8 mouse cellular contexts compared by ENCODE assay signal in the genomic region with DNA sequence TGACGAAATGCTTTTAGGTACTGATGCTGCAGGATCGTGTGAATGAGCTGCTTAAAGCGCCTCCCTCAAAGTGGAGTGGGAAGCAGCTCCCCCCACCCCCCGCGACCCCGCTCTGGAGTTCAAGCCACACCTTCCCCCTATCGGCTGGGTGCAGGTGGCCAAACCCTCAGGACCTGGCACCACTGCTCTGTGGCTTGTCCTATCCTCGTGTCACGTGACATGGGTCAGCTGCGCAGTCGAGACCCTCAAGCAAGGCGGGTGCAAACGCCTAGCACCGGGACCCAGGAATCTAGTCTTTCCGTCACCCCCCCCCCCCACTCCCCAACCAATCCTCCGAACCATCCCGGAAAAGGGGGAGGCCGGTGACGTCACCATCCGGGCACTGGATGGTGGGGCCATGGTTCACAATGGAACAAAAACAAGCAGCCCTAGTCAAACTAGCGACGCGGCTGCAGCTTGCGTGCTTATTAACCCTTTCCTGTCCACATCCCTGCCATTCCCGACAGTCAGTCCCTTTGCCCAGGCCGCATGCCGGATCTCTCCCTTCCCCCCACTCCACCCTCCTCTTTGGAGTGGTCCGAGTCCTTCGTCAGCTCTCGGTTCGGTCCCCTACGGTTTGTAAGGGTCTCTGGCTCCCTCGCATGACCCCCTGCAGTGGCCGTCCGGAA. TPM values are rescaled to one million over a fixed set of nuclear protein-coding genes. Genes with fewer than 3 reads are reported as not detected.
A peak's percentile ranks its signal among the peaks of the same experiment; 100 is the strongest.
DNase-seq lines count a peak whose midpoint lies in the region; ATAC-seq and TF ChIP-seq lines count a peak whose summit lies in the region.

No protein-coding gene starts in this region.

- no peak for TF ChIP-seq POLR2A in testis, adult 2 months (IDR thresholded peaks at IDR 0.05; ENCODE audit: control insufficient read depth, low read depth, low read length)

- no peaks in the 10 kb centered on the region; the same call in 1 of the 2 replicates for H3K4me1 ChIP-seq in brown adipose tissue, adult 24 weeks (ENCODE audit: control insufficient read depth, insufficient read depth, insufficient read length, low read length)
- peaks cover 8% of the 10 kb centered on the region; the same call in 1 of the 2 replicates for H3K4me1 ChIP-seq in forebrain, embryonic 10.5 days
- no peaks in the 10 kb centered on the region for H3K4me1 ChIP-seq in heart, embryonic 15.5 days (replicated peaks)
- peaks cover 3% of the 10 kb centered on the region; the same call in 1 of the 2 replicates for H3K4me1 ChIP-seq in liver, embryonic 15.5 days (replicated peaks)
- no peaks in the 10 kb centered on the region for H3K4me1 ChIP-seq in neural tube, embryonic 12.5 days
- H3K4me1 ChIP-seq in testis, adult 2 months (ENCODE audit: control insufficient read depth, insufficient read depth, low read length) = no peaks in the 10 kb centered on the region

- no peak for TF ChIP-seq CTCF in testis, adult 2 months (IDR thresholded peaks at IDR 0.05; ENCODE audit: control insufficient read depth, insufficient read depth, insufficient replicate concordance, low read depth, low read length)

- H3K4me2 ChIP-seq in heart, embryonic 15.5 days = peak overlapping the region; percentile 58
- peak overlapping the region; percentile 78 for H3K4me2 ChIP-seq in liver, embryonic 15.5 days
- peak overlapping the region; percentile 48 for H3K4me2 ChIP-seq in neural tube, embryonic 12.5 days (replicated peaks)

- 23% methylated on average over 35 of the region's 35 CpGs for WGBS in forebrain, embryonic 10.5 days
- 15% methylated on average over 35 of the region's 35 CpGs for WGBS in heart, embryonic 15.5 days
- WGBS in liver, embryonic 15.5 days (ENCODE audit: insufficient replicate concordance) = 18% methylated on average over 35 of the region's 35 CpGs
- WGBS in neural tube, embryonic 12.5 days = 24% methylated on average over 35 of the region's 35 CpGs

- ATAC-seq in CD4-positive, CD25-positive, alpha-beta regulatory T cell, adult 4 months = peak; percentile 57
- ATAC-seq in heart, embryonic 15.5 days (replicated peaks; ENCODE audit: insufficient number of reproducible peaks, insufficient read depth, low FRiP score, low read depth) = peak; percentile 84
- peak; percentile 56 for ATAC-seq in liver, embryonic 15.5 days (ENCODE audit: insufficient read depth)
- peak; percentile 88 for ATAC-seq in neural tube, embryonic 12.5 days (ENCODE audit: low FRiP score, low read depth)

- H3K4me3 ChIP-seq in brown adipose tissue, adult 24 weeks (ENCODE audit: insufficient read depth, low read depth, low read length) = peak overlapping the region; percentile 82
- H3K4me3 ChIP-seq in forebrain, embryonic 10.5 days = peak overlapping the region; percentile 79
- peak overlapping the region; percentile 73 for H3K4me3 ChIP-seq in heart, embryonic 15.5 days
- peak overlapping the region; percentile 84 for H3K4me3 ChIP-seq in liver, embryonic 15.5 days (replicated peaks)
- H3K4me3 ChIP-seq in neural tube, embryonic 12.5 days = peak overlapping the region; percentile 76
- H3K4me3 ChIP-seq in testis, adult 2 months (ENCODE audit: control insufficient read depth, low read depth, low read length) = peak overlapping the region; percentile 95

- H3K9ac ChIP-seq in heart, embryonic 15.5 days = peak overlapping the region; percentile 56
- H3K9ac ChIP-seq in liver, embryonic 15.5 days = peak overlapping the region; percentile 65
- peak overlapping the region; percentile 38 for H3K9ac ChIP-seq in neural tube, embryonic 12.5 days

- peak overlapping the region; percentile 99 for H3K27ac ChIP-seq in brown adipose tissue, adult 24 weeks (replicated peaks; ENCODE audit: low read depth, low read length)
- H3K27ac ChIP-seq in forebrain, embryonic 10.5 days = peak overlapping the region; percentile 95
- H3K27ac ChIP-seq in heart, embryonic 15.5 days = peak overlapping the region; percentile 96
- H3K27ac ChIP-seq in liver, embryonic 15.5 days (replicated peaks) = peak overlapping the region; percentile 93
- peak overlapping the region; percentile 66; the same call in 1 of the 2 replicates for H3K27ac ChIP-seq in neural tube, embryonic 12.5 days
- peak overlapping the region; percentile 99 for H3K27ac ChIP-seq in testis, adult 2 months (ENCODE audit: control insufficient read depth, insufficient read depth, low read depth, low read length)

- H3K36me3 ChIP-seq in forebrain, embryonic 10.5 days (replicated peaks) = no peaks in the 10 kb centered on the region
- H3K36me3 ChIP-seq in heart, embryonic 15.5 days = no peaks in the 10 kb centered on the region
- H3K36me3 ChIP-seq in liver, embryonic 15.5 days (replicated peaks) = no peaks in the 10 kb centered on the region
- H3K36me3 ChIP-seq in neural tube, embryonic 12.5 days = no peaks in the 10 kb centered on the region
- no peaks in the 10 kb centered on the region for H3K36me3 ChIP-seq in testis, adult 2 months (ENCODE audit: control insufficient read depth, insufficient read depth, low read length)

- peaks cover 10% of the 10 kb centered on the region; the same call in 1 of the 2 replicates for H3K9me3 ChIP-seq in forebrain, embryonic 10.5 days
- H3K9me3 ChIP-seq in heart, embryonic 15.5 days (replicated peaks) = no peaks in the 10 kb centered on the region
- H3K9me3 ChIP-seq in liver, embryonic 15.5 days (replicated peaks) = no peaks in the 10 kb centered on the region
- H3K9me3 ChIP-seq in neural tube, embryonic 12.5 days = no peaks in the 10 kb centered on the region

- peaks cover 34% of the 10 kb centered on the region for H3K27me3 ChIP-seq in forebrain, embryonic 10.5 days (ENCODE audit: poor library complexity, severe bottlenecking)
- peaks cover 10% of the 10 kb centered on the region for H3K27me3 ChIP-seq in heart, embryonic 15.5 days
- no peaks in the 10 kb centered on the region for H3K27me3 ChIP-seq in liver, embryonic 15.5 days
- no peaks in the 10 kb centered on the region for H3K27me3 ChIP-seq in neural tube, embryonic 12.5 days (replicated peaks)
- no peaks in the 10 kb centered on the region for H3K27me3 ChIP-seq in testis, adult 2 months (ENCODE audit: control insufficient read depth, insufficient read depth, low read length)

- DNase-seq in forebrain, embryonic 10.5 days (ENCODE audit: extremely low spot score, low spot score) = peak; percentile 91
- peak; percentile 94 to 96 for DNase-seq in kidney, postnatal 25 days

RNA-seq across cellular contexts. Expression of a gene that starts 0.6 kb away (rescaled TPM):
- 10 to 100 TPM; 28.8 to 40.2 TPM for polyA plus RNA-seq in CD4-positive, CD25-positive, alpha-beta regulatory T cell, adult 4 months (2017; shearing (Covaris generic))
- 40.4 and 46.2 TPM in 2 replicates for polyA plus RNA-seq in brown adipose tissue, adult 24 weeks (2012; ENCODE audit: insufficient read depth, insufficient read length, missing spikeins)
- polyA plus RNA-seq in forebrain, embryonic 10.5 days (2016; fragmentation: Nextera tagmentation; extraction: Ambion mirVana) = 37.3 and 44.3 TPM in 2 replicates
- polyA plus RNA-seq in heart, embryonic 15.5 days (2015; fragmentation: Nextera tagmentation; extraction: Ambion mirVana) = 17.2 and 20.2 TPM in 2 replicates
- 9.6 and 9.8 TPM in 2 replicates for polyA plus RNA-seq in liver, embryonic 15.5 days (2015; fragmentation: Nextera tagmentation; extraction: Ambion mirVana)
- 49.5 and 52.7 TPM in 2 replicates for polyA plus RNA-seq in neural tube, embryonic 12.5 days (2016; fragmentation: Nextera tagmentation; extraction: Ambion mirVana)
- 13.0 and 14.3 TPM in 2 replicates for polyA plus RNA-seq in testis, adult 2 months (2012; rRNA removed)

Comparison
In these comparisons a context has a peak if more than half of its experiments do, and no peak if none do; other contexts are left out.
1. Peak in every context shown above with its lines: DNase-seq, ATAC-seq, H3K4me3 ChIP-seq and H3K27ac ChIP-seq.